Mouse (Mus musculus) CH12.LX (cell line): ENCODE results near the gene Ankar.

Experiments used
- BHLHE40 ChIP-seq: IDR thresholded peaks from 2 replicates; pipeline ENCODE4 v1.6.1; 2011; ENCODE audit warnings: mild to moderate bottlenecking, low read depth, low read length, improper control_type of control experiment
- CHD1 ChIP-seq: IDR thresholded peaks from 2 replicates; pipeline ENCODE4 v1.6.1; 2012; ENCODE audit warnings: low read depth, low read length, improper control_type of control experiment, inconsistent platforms
- CHD2 ChIP-seq: IDR thresholded peaks from 2 replicates; pipeline ENCODE4 v1.6.1; 2011; ENCODE audit warnings: low read length, improper control_type of control experiment
- CTCF ChIP-seq, 2 experiments: IDR thresholded peaks in 1 of 2; conservative IDR thresholded peaks in 1 of 2; 2 replicates each; pipeline ENCODE4 v1.5.1; 2011 to 2012; ENCODE audit warnings: low read depth in 2 of 2, low read length in 2 of 2, improper control_type of control experiment in 1 of 2, inconsistent platforms in 1 of 2, mild to moderate bottlenecking in 1 of 2, moderate library complexity in 1 of 2
- E2F4 ChIP-seq: IDR thresholded peaks from 2 replicates; pipeline ENCODE4 v1.6.1; 2011; ENCODE audit warnings: low read depth, low read length, improper control_type of control experiment; ENCODE audit not compliant: insufficient replicate concordance
- EP300 ChIP-seq: IDR thresholded peaks from 2 replicates; pipeline ENCODE4 v1.6.1; 2011; ENCODE audit warnings: low read length, improper control_type of control experiment
- HCFC1 ChIP-seq: IDR thresholded peaks from 2 replicates; pipeline ENCODE4 v1.6.1; 2012; ENCODE audit warnings: low read depth, mild to moderate bottlenecking, inconsistent platforms, low read length, improper control_type of control experiment
- KAT2A ChIP-seq: IDR thresholded peaks from 2 replicates; pipeline ENCODE4 v1.6.1; 2012; ENCODE audit warnings: low read length, improper control_type of control experiment, inconsistent platforms; ENCODE audit not compliant: insufficient replicate concordance
- POLR2A ChIP-seq: IDR thresholded peaks from 2 replicates; pipeline ENCODE4 v1.6.1; 2011; ENCODE audit warnings: low read depth, mild to moderate bottlenecking, improper control_type of control experiment, low read length
- SIN3A ChIP-seq: IDR thresholded peaks from 2 replicates; pipeline ENCODE4 v1.6.1; 2012; ENCODE audit warnings: low read length, improper control_type of control experiment, inconsistent platforms
- USF1 ChIP-seq: IDR thresholded peaks from 2 replicates; pipeline ENCODE4 v1.6.1; 2014; ENCODE audit warnings: low read depth, mild to moderate bottlenecking, inconsistent platforms, low read length, improper control_type of control experiment
- ZC3H11A ChIP-seq: IDR thresholded peaks from 2 replicates; pipeline ENCODE4 v1.6.1; 2012; ENCODE audit warnings: low read depth, mild to moderate bottlenecking, inconsistent platforms, low read length, improper control_type of control experiment

DNA sequence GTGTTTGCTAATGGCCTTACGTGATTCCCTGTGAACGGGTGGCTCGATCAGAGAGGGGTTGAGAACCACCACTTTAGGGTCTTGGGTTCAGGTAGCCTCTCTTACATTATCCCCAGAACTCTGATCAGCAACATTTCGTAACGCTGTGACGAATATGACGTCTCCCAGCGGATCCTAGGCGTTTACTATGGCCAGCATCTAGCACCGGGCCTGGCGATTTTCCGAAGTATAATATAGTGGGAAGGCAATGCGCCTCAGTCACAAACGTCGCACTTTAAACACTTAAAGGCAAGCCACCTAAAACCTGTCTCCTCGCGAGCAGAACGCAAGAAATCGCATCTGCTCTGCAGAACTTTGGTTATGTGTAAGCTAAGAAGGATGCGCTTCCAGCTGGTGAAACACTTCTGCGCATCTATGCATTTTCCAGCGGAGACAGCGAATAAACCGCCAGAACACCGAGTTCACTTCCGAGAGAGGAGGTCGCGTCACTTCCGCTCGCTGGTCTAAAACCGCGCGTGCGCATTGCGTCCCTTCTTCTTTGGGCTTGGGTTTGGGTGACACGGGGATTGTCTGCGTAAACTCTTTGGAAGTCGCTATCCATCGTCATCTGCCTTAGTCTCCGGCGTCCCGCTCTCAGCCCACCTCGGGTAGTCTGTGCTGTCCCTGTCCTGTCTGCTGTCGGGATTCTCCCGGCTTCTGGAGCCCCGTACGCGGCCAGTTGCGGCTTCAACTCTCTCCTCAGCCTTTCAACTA is 59.5 kb downstream of the Ankar start:
- TF ChIP-seq BHLHE40 (no peak), KAT2A (no peak), HCFC1 (no peak), POLR2A (no peak), CTCF (conservative IDR thresholded peaks at IDR 0.05 in 1 of 2, IDR thresholded peaks at IDR 0.05 in 1 of 2; ENCODE audit: low read depth in 2 of 2, low read length in 2 of 2) (no peak), E2F4 (no peak), CHD2 (no peak), USF1 (no peak), SIN3A (no peak), EP300 (no peak), CHD1 (no peak), ZC3H11A (no peak)
